Mouse (Mus musculus) embryo, embryonic 10 days (tissue): ENCODE measurements at regions not wholly inside any gene's neighbourhood (a gene's known extent, or its start where the extent isn't known, plus 50 kb on each side); places are given as distances from the start of the nearest gene placed in this dataset.
A peak's percentile ranks its signal among the peaks of the same experiment; 100 is the strongest.

Experiments used
- DNase-seq: peaks from one replicate; pipeline ENCODE4 v3.0.0-alpha.2; 2015; ENCODE audit warnings: low spot score

DNA sequence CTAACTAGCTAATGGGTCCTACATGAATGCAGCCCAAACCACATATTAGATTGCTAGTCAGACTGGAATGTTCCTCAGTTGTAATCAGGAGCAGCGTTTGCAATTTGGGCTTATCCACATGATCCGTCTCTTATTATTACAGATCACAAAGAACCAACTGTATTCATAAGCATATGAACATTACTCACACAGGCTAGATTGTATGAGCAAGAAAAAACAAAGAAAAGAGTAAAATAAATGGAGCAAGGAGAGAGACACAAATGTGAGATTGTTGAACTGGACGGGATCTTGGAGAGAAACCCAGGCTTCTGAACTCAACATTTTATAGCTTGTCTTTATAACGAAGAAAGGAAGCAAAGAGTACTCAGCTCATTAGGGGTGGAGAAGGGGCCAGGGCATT lies 148.0 kb upstream of the Dusp10 start:
- no peak for DNase-seq

GRCm38 (mm10) chr1:183865586-183865985 lies 147.5 kb upstream of the Dusp10 start:
- no peak for DNase-seq

DNA sequence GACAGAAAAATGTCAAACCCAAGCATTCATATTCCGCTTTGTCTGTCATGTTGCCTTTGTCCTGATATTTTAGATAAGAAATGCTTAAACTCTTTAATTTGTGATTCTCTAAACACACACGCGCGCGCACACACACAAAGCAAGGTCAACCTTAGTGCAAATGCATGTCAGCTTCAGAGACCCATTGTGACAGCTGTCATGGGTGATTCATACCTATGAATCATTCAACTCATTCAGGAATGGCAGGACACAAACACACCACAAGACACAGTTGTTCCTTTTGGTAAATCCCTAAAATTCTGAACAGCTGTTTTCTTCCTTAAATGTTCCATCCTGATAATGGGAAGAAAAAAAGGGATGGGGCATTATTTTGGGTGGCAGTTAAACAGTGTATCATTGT lies 144.1 kb upstream of the Dusp10 start:
- DNase-seq = no peak

GRCm38 (mm10) chr1:183895936-183896335 lies 117.2 kb upstream of the Dusp10 start:
- no peak for DNase-seq

DNA sequence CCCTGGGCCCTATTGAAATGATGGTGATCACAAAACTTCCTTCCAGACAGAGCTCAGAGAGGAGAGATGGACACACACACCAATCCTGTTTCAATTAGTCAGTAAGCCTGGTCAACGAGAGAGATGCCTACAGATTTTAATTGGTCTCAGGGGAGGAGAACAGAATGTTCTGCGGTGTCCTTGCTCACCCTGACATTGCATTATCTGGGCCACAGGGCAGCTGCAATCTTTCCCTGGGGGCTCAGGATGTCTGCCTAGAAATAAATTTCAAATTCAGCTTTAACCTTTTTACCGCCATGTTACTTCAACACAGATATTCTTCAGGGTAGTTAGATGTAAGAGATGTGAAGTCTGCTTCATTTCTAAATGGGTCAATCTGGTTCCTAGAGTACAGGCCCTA lies 115.0 kb upstream of the Dusp10 start:
- DNase-seq = no peak

GRCm38 (mm10) chr1:183904564-183904963 lies 108.5 kb upstream of the Dusp10 start:
- DNase-seq = no peak

DNA sequence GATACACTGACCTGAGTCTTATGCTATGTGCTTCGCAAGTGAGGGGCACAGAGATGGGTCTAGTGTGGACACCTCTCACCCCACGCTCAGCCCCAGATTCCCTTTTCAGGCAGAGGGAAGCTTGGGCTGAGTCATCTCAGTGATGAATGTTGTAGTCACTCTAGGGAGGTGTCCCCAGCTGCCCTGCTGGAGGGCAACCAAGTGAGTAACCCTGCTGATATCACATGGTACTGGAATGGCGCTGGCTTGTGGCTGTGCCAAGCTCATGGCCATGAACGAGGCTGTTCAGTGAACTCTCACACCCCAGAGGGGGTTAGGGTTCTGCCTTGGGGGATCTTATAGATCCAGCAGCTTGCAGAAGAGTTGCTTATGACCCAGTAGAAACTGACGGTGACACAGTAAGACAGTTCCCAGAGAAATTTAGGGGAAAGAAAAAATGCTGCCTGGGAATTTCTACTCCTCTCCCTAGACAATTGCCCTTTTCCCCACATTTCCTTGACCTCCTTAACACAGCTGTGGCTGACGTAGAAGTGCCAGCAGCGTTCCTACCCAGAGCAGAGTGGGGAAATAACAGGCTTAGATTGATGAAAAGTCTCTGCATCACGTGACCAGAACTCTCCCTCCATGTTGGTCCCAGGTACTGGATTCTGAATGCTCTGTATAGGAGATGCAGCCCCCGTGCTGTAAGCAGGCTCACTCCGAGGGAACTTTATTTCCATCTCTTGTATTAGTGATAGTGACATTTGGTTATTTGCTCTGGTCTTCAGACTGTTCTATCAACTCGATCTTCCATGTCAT lies 107.6 kb upstream of the Dusp10 start:
- no peak for DNase-seq

DNA sequence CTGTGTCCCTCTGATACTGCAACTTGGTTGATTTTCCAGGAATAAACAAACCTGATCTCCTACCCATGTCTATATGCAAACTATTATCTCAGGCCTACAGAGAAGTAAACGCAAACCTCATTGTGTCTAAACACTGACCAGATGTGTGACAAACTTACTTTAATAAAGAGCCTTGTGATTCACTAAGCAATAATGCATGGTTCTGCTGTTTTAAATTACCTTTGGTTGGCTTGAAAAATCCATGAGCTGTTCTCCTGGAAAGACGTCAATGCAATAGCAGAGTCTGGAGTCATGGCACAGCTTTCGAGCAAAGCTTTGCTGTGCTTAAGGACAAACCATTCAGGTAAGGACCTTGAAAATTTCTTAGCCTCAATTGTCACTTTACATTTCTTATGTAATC lies 95.4 kb upstream of the Dusp10 start:
- no peak for DNase-seq

GRCm38 (mm10) chr1:183921262-183921661 lies 91.8 kb upstream of the Dusp10 start:
- DNase-seq = no peak

GRCm38 (mm10) chr1:183928539-183928938 lies 84.6 kb upstream of the Dusp10 start:
- DNase-seq = peak; percentile 41

DNA sequence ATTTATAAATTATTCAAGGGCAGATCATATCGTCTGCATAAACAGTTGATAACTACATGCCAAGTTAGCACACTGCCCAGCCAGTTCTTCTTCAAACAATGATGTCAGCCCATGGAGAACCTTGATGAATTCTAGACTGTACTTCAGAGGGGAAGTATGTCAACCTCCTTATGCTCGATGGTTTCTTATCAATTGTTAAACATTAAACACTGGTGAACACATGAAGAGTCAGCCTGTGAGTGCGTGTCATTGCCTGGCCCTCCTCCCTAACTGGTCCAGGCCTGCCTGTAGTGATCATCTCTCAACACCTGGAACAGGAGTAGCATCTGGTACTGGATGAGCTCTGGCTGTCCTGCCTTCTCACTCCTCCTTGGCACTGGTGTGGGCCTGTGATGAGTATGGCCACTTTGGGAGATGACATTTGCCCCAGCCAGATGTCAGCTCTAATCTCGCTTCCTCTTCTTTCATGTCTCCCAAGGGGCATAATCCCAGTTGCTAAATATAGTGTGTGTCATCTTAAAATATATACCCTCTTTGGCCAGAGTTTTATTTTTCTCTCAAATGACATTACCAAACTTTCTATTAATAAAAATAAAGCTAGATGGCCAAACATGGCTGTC lies 82.6 kb upstream of the Dusp10 start:
- no peak for DNase-seq

- DNase-seq = no peak
These were observed 82.0 kb upstream of the Dusp10 start for GRCm38 (mm10) chr1:183931141-183931540.

- no peak for DNase-seq
These were observed 79.3 kb upstream of the Dusp10 start for GRCm38 (mm10) chr1:183933845-183934244.

GRCm38 (mm10) chr1:183937166-183937565 lies 75.9 kb upstream of the Dusp10 start:
- DNase-seq = no peak

DNA sequence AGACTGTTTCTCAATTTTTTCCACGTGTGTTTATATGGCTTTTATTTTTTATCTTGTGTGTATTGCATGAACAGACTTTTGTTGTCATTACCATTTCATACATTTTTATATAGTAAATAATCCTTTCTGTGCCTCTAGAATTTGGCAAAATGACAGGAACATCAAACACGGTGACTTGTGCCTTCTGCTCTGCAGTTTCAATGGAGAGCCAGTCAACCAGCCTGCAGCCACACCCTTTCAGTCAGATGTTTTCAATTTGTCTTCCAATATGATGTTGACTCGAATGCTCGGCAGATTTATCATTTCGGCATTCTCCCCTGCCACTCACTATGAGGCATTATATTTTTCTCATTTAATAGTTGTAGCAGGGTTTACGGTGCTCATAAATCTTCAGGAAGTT lies 74.7 kb upstream of the Dusp10 start:
- no peak for DNase-seq

DNA sequence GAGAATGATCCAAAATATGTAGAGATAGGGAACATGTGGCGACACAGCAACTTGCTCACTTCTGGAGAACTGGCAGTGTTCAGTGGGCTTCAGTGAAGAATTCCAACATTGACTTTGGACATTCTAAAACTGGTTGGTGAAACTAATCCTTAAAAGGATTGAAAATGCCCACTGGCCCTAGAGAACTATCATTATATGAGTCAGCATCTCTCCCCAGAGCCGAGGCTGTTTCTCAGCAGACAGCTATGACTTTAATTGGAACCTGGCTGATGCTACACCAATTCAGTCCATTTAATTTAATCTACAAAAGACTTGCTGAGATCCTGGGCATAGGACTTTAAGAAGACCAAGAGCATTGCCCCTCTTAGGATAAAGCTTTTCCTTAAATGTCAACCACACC lies 72.4 kb upstream of the Dusp10 start:
- no peak for DNase-seq

DNA sequence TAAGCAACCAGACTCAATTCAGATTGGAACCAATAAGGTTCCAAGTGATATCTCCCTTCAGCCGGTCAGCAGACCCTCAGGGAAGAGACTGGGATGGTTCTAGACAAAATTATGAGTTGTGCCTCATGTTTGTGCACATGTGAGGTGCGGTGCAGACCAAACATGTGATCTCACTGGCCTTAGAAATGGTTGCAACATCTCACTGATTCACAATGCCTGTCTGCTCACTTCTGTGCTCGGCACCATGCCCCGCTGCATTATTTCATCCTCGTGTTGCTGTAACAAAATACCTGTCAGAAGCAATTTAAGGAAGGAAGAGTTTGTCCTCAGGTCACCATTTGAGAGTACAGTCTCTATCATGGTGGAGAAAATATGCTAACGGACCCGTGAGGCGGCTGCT lies 66.9 kb upstream of the Dusp10 start:
- DNase-seq = no peak

DNA sequence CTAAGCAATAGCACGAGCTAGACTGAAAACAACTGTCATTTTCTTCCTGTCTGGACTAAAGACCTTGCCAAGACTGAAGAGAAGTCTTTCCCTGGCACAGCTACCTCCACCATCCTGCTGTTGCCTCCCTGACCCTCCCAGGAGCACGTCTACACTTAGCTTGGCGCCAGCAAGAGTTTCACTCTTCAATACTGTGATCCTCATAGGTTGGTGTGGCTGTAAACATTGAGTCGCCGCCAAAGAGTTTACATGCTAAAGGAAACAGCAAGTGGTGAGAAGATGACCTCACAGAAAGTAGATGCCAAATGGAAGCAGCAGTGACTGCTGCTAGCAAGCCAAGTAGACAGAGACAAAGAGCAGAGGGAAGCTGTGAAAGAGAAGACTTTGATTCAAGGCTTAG lies 66.0 kb upstream of the Dusp10 start:
- DNase-seq = no peak

GRCm38 (mm10) chr1:183949205-183949604 lies 63.9 kb upstream of the Dusp10 start:
- DNase-seq = no peak

GRCm38 (mm10) chr1:183954086-183954485 lies 59.0 kb upstream of the Dusp10 start:
- no peak for DNase-seq

GRCm38 (mm10) chr1:183956391-183956790 lies 56.7 kb upstream of the Dusp10 start:
- no peak for DNase-seq

GRCm38 (mm10) chr1:183961383-183961782 lies 51.7 kb upstream of the Dusp10 start:
- DNase-seq = no peak

GRCm38 (mm10) chr1:183962486-183962885 lies 50.6 kb upstream of the Dusp10 start:
- no peak for DNase-seq

DNA sequence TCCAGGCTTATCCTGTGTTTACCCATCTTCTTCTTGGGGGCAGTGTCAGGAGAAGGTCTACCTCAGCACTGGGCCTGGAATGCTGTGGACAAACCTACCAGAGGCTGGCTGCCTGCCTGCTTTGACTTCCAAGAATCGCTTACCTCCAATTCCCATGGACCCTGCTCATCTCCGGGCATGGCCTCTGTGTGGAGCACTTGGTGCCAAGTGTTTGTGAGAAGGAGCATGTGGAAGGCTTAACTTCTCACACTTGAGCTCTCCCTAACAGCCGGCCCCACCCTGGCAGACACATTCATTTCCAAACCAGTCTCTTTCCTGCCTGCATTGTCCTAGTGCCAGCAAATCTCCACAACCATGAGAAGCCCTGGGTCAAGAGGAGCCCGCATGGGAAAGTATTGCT lies 49.8 kb upstream of the Dusp10 start:
- no peak for DNase-seq
